Mouse (Mus musculus): ENCODE measurements around the gene Pard3. TPM values are rescaled to one million over a fixed set of nuclear protein-coding genes. Genes with fewer than 3 reads are reported as not detected.

Pard3 gene
- polyA plus RNA-seq, 1 experiment, result 58.8 TPM

DNA sequence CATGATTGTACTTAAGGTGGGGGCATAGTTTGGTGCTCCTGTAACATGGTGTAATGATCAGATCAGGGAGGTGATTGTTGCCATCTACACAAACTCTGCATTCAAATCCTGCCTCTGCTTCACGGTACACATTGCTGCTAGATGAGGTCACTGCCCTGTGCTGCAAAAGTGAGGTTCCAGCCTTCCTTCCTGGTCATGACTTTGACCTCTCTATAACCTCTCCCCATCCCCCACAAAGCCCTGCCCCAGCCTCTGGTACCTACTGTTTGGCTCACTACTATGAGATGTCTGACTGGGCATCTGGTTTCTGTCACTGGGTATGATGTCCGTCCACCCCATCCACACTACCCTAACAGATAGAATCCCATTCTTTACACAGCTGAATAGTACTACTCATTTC, 408.5 kb downstream of the Pard3 start:
- DNase-seq, result no peak
- 56% methylated on average over 2 of the region's 2 CpGs for WGBS
- H3K4me1 ChIP-seq (ENCODE audit: control insufficient read depth, insufficient read depth, low read length), result no peaks in the 10 kb centered on the region
- TF ChIP-seq CTCF (IDR thresholded peaks at IDR 0.05; ENCODE audit: insufficient read depth, low read length) (no peak), POLR2A (IDR thresholded peaks at IDR 0.05; ENCODE audit: borderline replicate concordance, extremely low read depth, low read depth, low read length) (no peak)
- no peak overlapping the region for H3K4me3 ChIP-seq (replicated peaks; ENCODE audit: extremely low read depth, low read depth, low read length)

GRCm38 (mm10) chr8:127480003-127480402, 416.3 kb downstream of the Pard3 start:
- WGBS, result 78% methylated on average over 2 of the region's 2 CpGs
- DNase-seq, result no peak
- Histone ChIP-seq H3K4me3 (replicated peaks; ENCODE audit: extremely low read depth, low read depth, low read length) (no peak overlapping the region), H3K4me1 (ENCODE audit: control insufficient read depth, insufficient read depth, low read length) (no peaks in the 10 kb centered on the region)
- TF ChIP-seq CTCF (IDR thresholded peaks at IDR 0.05; ENCODE audit: insufficient read depth, low read length), result no peak
- TF ChIP-seq POLR2A (IDR thresholded peaks at IDR 0.05; ENCODE audit: borderline replicate concordance, extremely low read depth, low read depth, low read length), result no peak

GRCm38 (mm10) chr8:127485618-127486017, 421.9 kb downstream of the Pard3 start:
- no peak overlapping the region for H3K4me3 ChIP-seq (replicated peaks; ENCODE audit: extremely low read depth, low read depth, low read length)
- no peak for TF ChIP-seq CTCF (IDR thresholded peaks at IDR 0.05; ENCODE audit: insufficient read depth, low read length)
- TF ChIP-seq POLR2A (IDR thresholded peaks at IDR 0.05; ENCODE audit: borderline replicate concordance, extremely low read depth, low read depth, low read length), result no peak
- no peak for DNase-seq
- H3K4me1 ChIP-seq (ENCODE audit: control insufficient read depth, insufficient read depth, low read length), result no peaks in the 10 kb centered on the region; the same call in 1 of the 2 replicates
- 61% methylated on average over 5 of the region's 5 CpGs for WGBS

DNA sequence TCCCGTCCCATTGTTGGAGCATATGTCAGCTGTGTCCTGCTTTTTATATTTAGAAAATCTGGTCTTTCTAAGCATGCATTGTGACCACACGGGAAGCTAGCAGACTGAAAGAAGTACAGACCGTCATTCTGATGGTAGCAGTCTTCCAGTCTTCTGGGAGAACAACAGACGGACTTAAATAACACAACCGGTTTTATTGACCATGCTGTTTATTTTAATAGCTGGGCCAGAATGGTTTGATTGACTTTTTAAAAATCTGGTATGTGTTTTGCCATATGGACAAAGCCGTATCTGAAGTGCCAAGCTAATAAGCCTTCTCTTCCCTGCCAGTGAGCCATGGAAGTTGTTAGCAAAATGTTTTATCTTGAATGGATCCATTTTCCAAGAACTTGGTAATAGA, 428.3 kb downstream of the Pard3 start:
- no peak for TF ChIP-seq POLR2A (IDR thresholded peaks at IDR 0.05; ENCODE audit: borderline replicate concordance, extremely low read depth, low read depth, low read length)
- TF ChIP-seq CTCF (IDR thresholded peaks at IDR 0.05; ENCODE audit: insufficient read depth, low read length), result no peak
- H3K4me3 ChIP-seq (replicated peaks; ENCODE audit: extremely low read depth, low read depth, low read length), result no peak overlapping the region
- no peaks in the 10 kb centered on the region; the same call in 1 of the 2 replicates for H3K4me1 ChIP-seq (ENCODE audit: control insufficient read depth, insufficient read depth, low read length)
- DNase-seq, result no peak
- WGBS, result 76% methylated on average over 6 of the region's 6 CpGs

DNA sequence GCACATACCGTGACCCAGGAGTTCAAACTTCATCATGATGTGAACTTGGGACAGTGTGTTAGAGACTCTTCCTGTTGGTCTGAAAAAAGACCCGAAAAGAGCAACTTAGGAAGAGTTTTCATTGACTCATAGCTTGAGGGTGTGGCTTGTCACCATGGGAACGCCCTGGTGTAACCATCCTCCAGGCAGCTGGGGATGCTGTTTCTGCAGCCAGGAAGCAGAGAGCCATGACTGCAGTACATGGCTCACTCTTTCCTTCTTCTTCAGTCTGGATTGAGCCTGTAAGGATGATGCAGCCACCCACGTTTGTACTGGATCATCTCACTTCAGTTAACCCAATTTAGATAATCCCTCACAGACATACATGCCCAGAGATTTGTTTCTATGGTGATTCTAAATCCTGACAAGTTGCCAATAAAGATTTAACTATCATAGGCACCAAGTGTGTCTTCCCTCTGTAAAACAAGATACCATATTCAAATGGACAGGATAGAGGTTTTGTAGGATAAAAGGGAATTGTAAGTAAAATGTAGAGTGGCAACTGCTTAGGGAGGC, 431.6 kb downstream of the Pard3 start:
- DNase-seq, result no peak
- H3K4me3 ChIP-seq (replicated peaks; ENCODE audit: extremely low read depth, low read depth, low read length), result no peak overlapping the region
- H3K4me1 ChIP-seq (ENCODE audit: control insufficient read depth, insufficient read depth, low read length), result peaks cover 3% of the 10 kb centered on the region
- TF ChIP-seq CTCF (IDR thresholded peaks at IDR 0.05; ENCODE audit: insufficient read depth, low read length) (no peak), POLR2A (IDR thresholded peaks at IDR 0.05; ENCODE audit: borderline replicate concordance, extremely low read depth, low read depth, low read length) (no peak)
- WGBS, result 69% methylated on average over 4 of the region's 4 CpGs

DNA sequence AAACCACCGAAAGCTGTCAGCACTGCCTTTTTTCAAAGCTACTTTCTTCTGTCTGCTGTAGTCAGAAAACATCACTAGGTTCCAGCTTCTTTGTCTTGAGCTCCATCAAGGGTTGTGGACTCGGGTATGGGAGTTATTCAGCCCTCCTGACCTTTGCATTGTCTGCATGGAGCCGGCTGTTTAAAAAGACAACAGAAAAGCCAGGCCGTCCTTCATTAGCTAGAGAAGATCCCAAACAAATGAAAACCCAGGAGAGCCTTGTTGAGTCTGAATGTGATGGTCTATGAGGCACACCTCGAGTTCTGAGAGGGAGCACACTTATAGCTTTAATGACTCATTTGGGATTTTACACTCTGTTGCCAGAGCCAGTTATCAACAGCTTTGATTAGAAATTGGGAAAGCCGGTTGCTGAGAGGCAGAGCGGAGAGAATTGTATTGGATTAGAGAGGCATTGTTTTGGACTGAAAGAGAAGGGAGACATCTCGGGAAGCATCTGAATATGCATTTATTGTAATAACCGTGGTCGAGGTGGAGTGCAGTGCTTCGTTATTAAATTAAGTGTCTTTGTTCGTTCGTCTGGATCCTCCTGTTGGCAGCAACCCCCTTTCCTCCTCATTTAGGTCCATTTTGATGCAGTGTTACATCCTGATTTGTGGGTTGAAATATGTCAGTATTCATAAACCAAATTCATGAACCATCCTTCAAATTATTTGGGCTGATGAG, 435.5 kb downstream of the Pard3 start:
- no peak for DNase-seq
- Histone ChIP-seq H3K4me1 (ENCODE audit: control insufficient read depth, insufficient read depth, low read length) (peaks cover 16% of the 10 kb centered on the region), H3K4me3 (replicated peaks; ENCODE audit: extremely low read depth, low read depth, low read length) (no peak overlapping the region)
- WGBS, result 63% methylated on average over 13 of the region's 13 CpGs
- TF ChIP-seq CTCF (IDR thresholded peaks at IDR 0.05; ENCODE audit: insufficient read depth, low read length) (no peak), POLR2A (IDR thresholded peaks at IDR 0.05; ENCODE audit: borderline replicate concordance, extremely low read depth, low read depth, low read length) (no peak)

GRCm38 (mm10) chr8:127499720-127500114, 436.0 kb downstream of the Pard3 start:
- H3K4me3 ChIP-seq (replicated peaks; ENCODE audit: extremely low read depth, low read depth, low read length), result peak overlapping the region; percentile 19
- H3K4me1 ChIP-seq (ENCODE audit: control insufficient read depth, insufficient read depth, low read length), result peaks cover 16% of the 10 kb centered on the region
- WGBS, result 42% methylated on average over 13 of the region's 13 CpGs
- DNase-seq, result no peak
- no peak for TF ChIP-seq POLR2A (IDR thresholded peaks at IDR 0.05; ENCODE audit: borderline replicate concordance, extremely low read depth, low read depth, low read length)
- TF ChIP-seq CTCF (IDR thresholded peaks at IDR 0.05; ENCODE audit: insufficient read depth, low read length), result no peak

GRCm38 (mm10) chr8:127500206-127500605, 436.5 kb downstream of the Pard3 start:
- H3K4me3 ChIP-seq (replicated peaks; ENCODE audit: extremely low read depth, low read depth, low read length), result peak overlapping the region; percentile 57
- WGBS, result 23% methylated on average over 7 of the region's 7 CpGs

GRCm38 (mm10) chr8:127501756-127502155, 438.1 kb downstream of the Pard3 start:
- H3K4me3 ChIP-seq (replicated peaks; ENCODE audit: extremely low read depth, low read depth, low read length), result no peak overlapping the region
- 51% methylated on average over 1 of the region's 1 CpGs for WGBS
- TF ChIP-seq CTCF (IDR thresholded peaks at IDR 0.05; ENCODE audit: insufficient read depth, low read length), result no peak
- TF ChIP-seq POLR2A (IDR thresholded peaks at IDR 0.05; ENCODE audit: borderline replicate concordance, extremely low read depth, low read depth, low read length), result no peak
- H3K4me1 ChIP-seq (ENCODE audit: control insufficient read depth, insufficient read depth, low read length), result peaks cover 16% of the 10 kb centered on the region
- no peak for DNase-seq

More at GRCm38 (mm10) chr8:127500206-127500605, 436.5 kb downstream of the Pard3 start:
- TF ChIP-seq POLR2A (IDR thresholded peaks at IDR 0.05; ENCODE audit: borderline replicate concordance, extremely low read depth, low read depth, low read length) (no peak), CTCF (IDR thresholded peaks at IDR 0.05; ENCODE audit: insufficient read depth, low read length) (no peak)
- peaks cover 16% of the 10 kb centered on the region for H3K4me1 ChIP-seq (ENCODE audit: control insufficient read depth, insufficient read depth, low read length)
- DNase-seq, result no peak

DNA sequence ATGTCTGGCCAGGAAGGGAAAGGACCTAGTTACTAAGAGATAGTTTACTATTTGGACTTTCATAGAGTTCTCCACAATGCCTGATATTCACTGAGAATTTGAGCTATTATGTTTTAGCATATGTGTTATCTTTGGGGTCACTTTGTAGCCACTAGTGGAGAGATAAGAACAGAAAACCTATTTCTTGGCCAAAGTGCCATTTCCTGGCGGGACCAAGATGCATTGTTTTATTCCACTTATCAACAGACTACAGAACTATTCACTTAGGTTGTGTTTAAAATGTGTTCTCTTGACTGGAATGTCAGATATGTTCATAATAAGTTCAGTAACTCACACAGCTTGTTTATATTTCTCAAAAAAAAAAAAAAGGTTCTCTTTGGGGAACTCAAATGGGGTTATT, 441.6 kb downstream of the Pard3 start:
- TF ChIP-seq CTCF (IDR thresholded peaks at IDR 0.05; ENCODE audit: insufficient read depth, low read length) (no peak), POLR2A (IDR thresholded peaks at IDR 0.05; ENCODE audit: borderline replicate concordance, extremely low read depth, low read depth, low read length) (no peak)
- 50% methylated on average over 1 of the region's 1 CpGs for WGBS
- DNase-seq, result no peak
- H3K4me1 ChIP-seq (ENCODE audit: control insufficient read depth, insufficient read depth, low read length), result peaks cover 13% of the 10 kb centered on the region
- no peak overlapping the region for H3K4me3 ChIP-seq (replicated peaks; ENCODE audit: extremely low read depth, low read depth, low read length)

All from lung, adult 2 months (tissue).